Mouse (Mus musculus) bone marrow, adult 2 months (tissue): ENCODE results near the gene Efhc1. TPM values are rescaled to one million over a fixed set of nuclear protein-coding genes. Genes with fewer than 3 reads are reported as not detected.
A peak's percentile ranks its signal among the peaks of the same experiment; 100 is the strongest.
"Not testable (repeated sequence)": the region's sequence is repeated elsewhere in the genome, so short reads cannot be mapped to it uniquely, and the experiment has no call there.

Source experiments
- H3K27ac ChIP-seq: fragments of 200-500 bp; 2 replicates; pipeline ENCODE4 v1.5.1; 2012; ENCODE audit warnings: low read depth, mild to moderate bottlenecking, control low read depth, inconsistent platforms, low read length; ENCODE audit not compliant: control insufficient read depth, poor library complexity, insufficient read depth
- H3K4me1 ChIP-seq: fragments of 200-500 bp; 2 replicates; pipeline ENCODE4 v1.6.1; 2011; ENCODE audit warnings: low read length; ENCODE audit not compliant: control insufficient read depth, insufficient read depth
- H3K4me3 ChIP-seq: fragments of 200-500 bp; replicated peaks from 2 replicates; pipeline ENCODE3; 2011; ENCODE audit warnings: mild to moderate bottlenecking, low read depth, low read length, control low read depth; ENCODE audit not compliant: control insufficient read depth
- CTCF ChIP-seq: fragments of 200-500 bp; IDR thresholded peaks from 2 replicates; pipeline ENCODE4 v1.5.1; 2011; ENCODE audit warnings: low read length, control low read depth; ENCODE audit not compliant: control insufficient read depth, insufficient read depth
- POLR2A ChIP-seq: fragments of 200-500 bp; IDR thresholded peaks from 2 replicates; pipeline ENCODE4 v1.6.1; 2011; ENCODE audit warnings: low read depth, mild to moderate bottlenecking, control low read depth, low read length, borderline replicate concordance; ENCODE audit not compliant: control insufficient read depth
- WGBS: fragments of 180-500 bp; shearing (Covaris S2); methylation state at CpG from one replicate; pipeline ENCODE4 v1.1.7; 2018; 5-methylcytosine and 5-hydroxymethylcytosine counted together
- polyA plus RNA-seq: library from polyadenylated mRNA; stranded (reverse); fragments of >200 nt; gene quantifications from 2 replicates; pipeline ENCODE4 v1.2.4, GENCODE M21; 2011; ENCODE audit warnings: low replicate concordance; ENCODE audit not compliant: missing spikeins, insufficient read depth, insufficient read length

The Efhc1 gene
- polyA plus RNA-seq, 1 experiment: 1.6 TPM

GRCm38 (mm10) chr1:20917496-20918050, 33.9 kb upstream of the Efhc1 start:
- no peak overlapping the region for H3K27ac ChIP-seq
- no peaks in the 10 kb centered on the region for H3K4me1 ChIP-seq
- TF ChIP-seq CTCF (no peak), POLR2A (no peak)
- no peak overlapping the region for H3K4me3 ChIP-seq
- 64% methylated on average over 6 of the region's 6 CpGs for WGBS

GRCm38 (mm10) chr1:20919728-20920127, 31.7 kb upstream of the Efhc1 start:
- Histone ChIP-seq H3K4me3 (no peak overlapping the region), H3K27ac (no peak overlapping the region), H3K4me1 (no peaks in the 10 kb centered on the region)
- TF ChIP-seq POLR2A: no peak
- TF ChIP-seq CTCF: no peak
- WGBS: 84% methylated on average over 2 of the region's 2 CpGs

DNA sequence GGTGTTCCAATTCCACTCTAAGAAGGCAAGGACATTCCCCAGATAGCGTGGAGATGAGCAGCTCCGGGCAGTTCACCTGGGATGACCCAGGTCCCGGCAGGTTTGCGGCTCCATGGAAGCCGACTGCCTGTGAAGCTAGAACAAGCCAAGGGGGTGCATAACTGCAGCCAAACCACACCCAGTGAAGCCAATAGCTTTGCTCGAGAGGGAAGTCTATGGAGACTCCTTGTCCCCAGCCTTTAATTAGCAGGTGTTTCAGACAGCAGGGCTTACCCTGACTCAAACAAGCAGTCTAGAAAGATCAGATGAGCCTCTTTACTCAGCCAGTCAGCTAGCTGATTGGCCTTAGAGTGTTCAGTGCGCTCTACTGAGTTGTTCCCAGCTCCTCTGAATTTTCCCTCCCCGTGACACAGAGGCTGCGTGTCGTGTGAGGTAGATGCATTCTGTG, 30.3 kb upstream of the Efhc1 start:
- no peak for TF ChIP-seq POLR2A
- TF ChIP-seq CTCF: no peak
- 86% methylated on average over 10 of the region's 10 CpGs for WGBS
- H3K27ac ChIP-seq: no peak overlapping the region
- no peaks in the 10 kb centered on the region for H3K4me1 ChIP-seq
- H3K4me3 ChIP-seq: no peak overlapping the region

DNA sequence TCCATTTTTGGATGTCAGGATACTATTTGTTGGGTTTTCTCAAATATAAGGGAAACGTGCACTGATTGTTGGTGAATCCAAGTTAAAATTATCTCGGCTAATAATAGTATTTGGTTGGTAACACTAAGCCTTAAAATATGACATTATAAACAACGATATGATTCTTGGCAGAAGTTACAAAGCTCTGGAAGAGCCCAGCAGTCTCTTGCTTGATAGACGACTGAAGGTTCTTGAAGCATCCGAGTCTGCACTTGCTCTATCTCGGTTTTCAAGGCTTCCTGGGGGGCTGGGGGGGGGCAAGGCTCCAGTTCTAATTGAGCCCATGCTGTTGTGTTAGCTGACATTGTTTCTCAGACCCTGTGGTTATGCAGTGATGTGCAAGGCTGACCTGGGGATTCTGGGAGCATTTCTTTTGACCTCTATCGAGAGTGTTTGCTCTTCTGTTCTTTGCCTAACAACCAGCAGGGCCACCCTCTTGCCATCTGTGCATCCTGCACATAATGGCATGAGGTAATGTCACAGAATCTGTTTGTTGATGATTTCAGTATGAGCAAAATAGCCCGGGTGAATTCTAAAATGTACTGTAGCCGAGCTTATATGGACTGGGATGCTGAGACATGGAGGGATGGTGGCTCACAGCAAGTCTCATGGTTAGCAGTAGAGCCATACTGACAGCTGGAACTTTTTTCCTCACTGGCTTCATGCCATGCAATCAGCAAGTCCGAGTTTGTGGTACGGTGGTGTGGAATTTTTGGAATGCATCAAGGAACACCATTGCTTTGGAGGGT, 28.6 kb upstream of the Efhc1 start:
- Histone ChIP-seq H3K27ac (no peak overlapping the region), H3K4me3 (no peak overlapping the region), H3K4me1 (no peaks in the 10 kb centered on the region)
- TF ChIP-seq POLR2A (no peak), CTCF (no peak)
- 52% methylated on average over 11 of the region's 11 CpGs for WGBS

DNA sequence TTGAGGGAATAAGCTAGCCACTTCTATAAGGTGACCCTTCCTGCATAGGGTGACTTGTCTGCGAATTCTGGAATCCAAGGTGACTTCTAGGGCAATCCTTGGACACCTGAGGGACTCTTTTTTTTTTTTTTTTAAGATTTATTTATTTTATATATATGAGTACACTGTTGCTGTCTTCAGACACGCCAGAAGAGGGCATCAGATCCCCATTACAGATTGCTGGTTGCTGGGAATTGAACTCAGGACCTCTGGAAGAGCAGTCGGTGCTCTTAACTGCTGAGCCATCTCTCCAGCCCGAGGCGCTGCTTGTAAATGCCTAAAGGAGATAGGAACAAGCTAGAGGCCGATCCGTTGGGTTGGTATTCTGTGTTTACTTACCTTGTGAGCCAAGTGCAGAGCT, 26.1 kb upstream of the Efhc1 start:
- not testable (repeated sequence) for H3K4me1 ChIP-seq, H3K4me3 ChIP-seq, H3K27ac ChIP-seq
- 63% methylated on average over 7 of the region's 7 CpGs for WGBS

- no peak for TF ChIP-seq CTCF
- no peak for TF ChIP-seq POLR2A
- no peak overlapping the region for H3K4me3 ChIP-seq
- no peak overlapping the region for H3K27ac ChIP-seq
- H3K4me1 ChIP-seq: no peaks in the 10 kb centered on the region
- WGBS: 40% methylated on average over 4 of the region's 4 CpGs
Observed at GRCm38 (mm10) chr1:20925926-20926325, 25.5 kb upstream of the Efhc1 start.

GRCm38 (mm10) chr1:20926376-20926775, 25.1 kb upstream of the Efhc1 start:
- TF ChIP-seq POLR2A: no peak
- Histone ChIP-seq H3K4me3 (no peak overlapping the region), H3K27ac (no peak overlapping the region), H3K4me1 (no peaks in the 10 kb centered on the region)
- WGBS: 47% methylated on average over 4 of the region's 4 CpGs

DNA sequence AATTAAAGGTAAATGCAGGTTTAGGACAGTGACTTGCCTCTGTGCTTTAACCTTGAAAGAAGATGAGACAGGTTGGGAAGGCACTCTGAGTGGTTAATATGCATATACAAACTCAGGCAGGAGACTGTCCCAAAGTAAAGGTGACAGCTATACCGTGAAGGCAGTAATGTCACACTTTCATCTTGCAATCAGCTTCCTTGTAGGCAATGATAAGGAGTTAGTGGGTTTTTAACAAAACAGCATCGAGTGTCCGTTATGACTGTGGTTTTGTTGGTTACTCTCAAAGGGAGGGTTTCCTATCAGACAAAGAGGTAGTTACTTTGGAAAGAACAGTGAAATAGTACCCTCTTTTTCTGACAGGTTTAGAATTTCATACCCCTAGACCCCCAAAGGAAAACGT, 22.9 kb upstream of the Efhc1 start:
- 3% methylated on average over 4 of the region's 4 CpGs for WGBS
- H3K4me3 ChIP-seq: no peak overlapping the region
- H3K4me1 ChIP-seq: no peaks in the 10 kb centered on the region; the same call in 1 of the 2 replicates
- TF ChIP-seq CTCF (no peak), POLR2A (no peak)
- H3K27ac ChIP-seq: no peak overlapping the region

DNA sequence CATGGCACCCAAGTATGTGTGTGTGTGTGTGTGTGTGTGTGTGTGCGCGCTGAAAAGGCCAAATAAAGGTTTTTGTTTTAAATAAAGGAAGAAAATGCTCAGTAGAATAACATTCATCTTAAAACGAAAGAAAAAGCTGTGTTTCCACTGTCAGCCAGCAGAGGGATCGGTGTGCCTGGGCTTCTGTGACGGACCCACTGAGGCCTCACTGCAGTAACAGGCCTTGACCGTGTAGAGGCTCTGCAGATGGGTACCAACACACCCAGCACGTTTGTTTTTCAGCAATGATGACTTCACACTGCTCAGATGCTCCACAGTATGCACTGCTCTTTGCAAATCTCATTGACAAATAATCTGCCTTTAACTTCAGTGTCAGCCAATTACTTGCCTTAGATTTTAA, 18.0 kb upstream of the Efhc1 start:
- Histone ChIP-seq H3K27ac (no peak overlapping the region), H3K4me1 (no peaks in the 10 kb centered on the region; the same call in 1 of the 2 replicates), H3K4me3 (no peak overlapping the region)
- TF ChIP-seq POLR2A: no peak
- TF ChIP-seq CTCF: peak; percentile 82
- WGBS: 11% methylated on average over 7 of the region's 7 CpGs
